Mouse (Mus musculus) heart, embryonic 13.5 days (tissue): ENCODE measurements at regions not wholly inside any gene's neighbourhood (a gene's known extent, or its start where the extent isn't known, plus 50 kb on each side); places are given as distances from the start of the nearest gene placed in this dataset.

Source experiments
- ATAC-seq: fragments of 200-750 bp; cut with Nextera tagmentation; 2 replicates; pipeline ENCODE4 v1.8.0; 2017; ENCODE audit warnings: moderate TSS enrichment; ENCODE audit not compliant: insufficient number of reproducible peaks, low FRiP score, low TSS enrichment; ENCODE audit errors: extremely low read depth
- H3K27ac ChIP-seq: fragments of 300-500 bp; sonication (generic); replicated peaks from 2 replicates; pipeline ENCODE4 v1.5.1; 2015; ENCODE audit warnings: moderate library complexity, mild to moderate bottlenecking, inconsistent platforms
- H3K27me3 ChIP-seq: fragments of 300-500 bp; sonication (generic); replicated peaks from 2 replicates; pipeline ENCODE4 v1.6.1; 2015; ENCODE audit warnings: mild to moderate bottlenecking, inconsistent platforms
- H3K36me3 ChIP-seq: fragments of 300-500 bp; sonication (generic); 2 replicates; pipeline ENCODE4 v1.6.1; 2015; ENCODE audit warnings: mild to moderate bottlenecking, inconsistent platforms
- H3K4me1 ChIP-seq: fragments of 300-500 bp; sonication (generic); 2 replicates; pipeline ENCODE4 v1.6.1; 2015; ENCODE audit warnings: inconsistent platforms
- H3K4me2 ChIP-seq: fragments of 300-500 bp; sonication (generic); 2 replicates; pipeline ENCODE4 v1.6.1; 2015; ENCODE audit warnings: inconsistent platforms, mild to moderate bottlenecking, moderate library complexity
- H3K4me3 ChIP-seq: fragments of 300-500 bp; sonication (generic); 2 replicates; pipeline ENCODE4 v1.5.1; 2015; ENCODE audit warnings: moderate library complexity, mild to moderate bottlenecking, inconsistent platforms
- H3K9ac ChIP-seq: fragments of 300-500 bp; sonication (generic); 2 replicates; pipeline ENCODE4 v1.6.1; 2015; ENCODE audit warnings: inconsistent platforms, mild to moderate bottlenecking, moderate library complexity
- H3K9me3 ChIP-seq: fragments of 300-500 bp; sonication (generic); 2 replicates; pipeline ENCODE4 v1.6.1; 2016; ENCODE audit warnings: inconsistent platforms
- WGBS: fragments of 180-500 bp; shearing (Covaris S2); methylation state at CpG from one replicate; pipeline ENCODE4 v1.1.7; 2015; ENCODE audit warnings: mixed read lengths; 5-methylcytosine and 5-hydroxymethylcytosine counted together

DNA sequence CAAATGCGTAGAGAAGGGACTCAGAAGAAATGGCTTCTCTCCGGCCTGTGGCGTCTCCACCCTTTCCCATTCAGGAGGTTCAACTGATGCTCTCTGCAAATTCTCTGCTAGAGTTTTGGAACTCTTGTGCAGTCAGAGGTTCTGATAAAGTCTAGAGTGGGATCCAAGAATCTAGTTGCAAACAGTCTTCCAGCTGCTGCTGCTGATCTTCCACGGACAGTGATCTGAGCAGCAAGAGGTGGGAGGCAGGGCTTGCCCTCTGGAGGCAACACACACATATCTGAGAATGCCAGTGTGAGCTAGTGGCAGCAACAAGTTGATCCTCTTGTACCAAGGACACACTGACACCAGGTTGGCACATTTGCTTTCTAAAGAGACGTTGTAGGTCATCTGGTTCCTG is 93.4 kb upstream of the Gas1 start:
- WGBS, result 71% methylated on average over 5 of the region's 5 CpGs
- H3K4me2 ChIP-seq, result no peak overlapping the region
- no peak for ATAC-seq

DNA sequence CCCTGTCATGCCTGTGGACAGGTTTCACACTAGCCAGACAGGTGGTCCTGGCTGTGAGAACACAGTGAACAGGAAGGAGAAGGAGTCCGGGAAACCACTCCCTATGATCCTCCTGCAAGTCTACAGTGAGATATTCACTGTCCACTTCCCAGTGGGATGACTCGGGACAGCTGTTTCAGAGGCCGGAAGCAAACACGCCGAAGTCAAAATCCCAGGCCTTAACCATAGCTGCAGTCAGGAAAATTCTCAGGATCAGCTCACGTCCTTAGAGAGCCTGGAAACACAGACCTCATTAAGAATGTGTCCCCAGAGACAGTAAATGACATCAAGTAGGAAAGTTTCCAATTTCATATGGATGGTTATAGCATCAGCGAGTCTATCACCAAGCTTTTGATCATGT is 96.2 kb upstream of the Gas1 start:
- Histone ChIP-seq H3K27ac (no peak overlapping the region), H3K36me3 (no peaks in the 10 kb centered on the region), H3K9ac (no peak overlapping the region), H3K4me1 (no peaks in the 10 kb centered on the region), H3K9me3 (peaks cover 14% of the 10 kb centered on the region; the same call in 1 of the 2 replicates), H3K4me2 (no peak overlapping the region), H3K27me3 (no peaks in the 10 kb centered on the region), H3K4me3 (no peak overlapping the region)
- WGBS, result 77% methylated on average over 7 of the region's 7 CpGs
- no peak for ATAC-seq

More for the DNA sequence above, 93.4 kb upstream of the Gas1 start:
- H3K9ac ChIP-seq, result no peak overlapping the region
- peaks cover 17% of the 10 kb centered on the region for H3K4me1 ChIP-seq
- H3K4me3 ChIP-seq, result no peak overlapping the region
- no peak overlapping the region for H3K27ac ChIP-seq
- peaks cover 14% of the 10 kb centered on the region; the same call in 1 of the 2 replicates for H3K9me3 ChIP-seq
- no peaks in the 10 kb centered on the region for H3K27me3 ChIP-seq
- H3K36me3 ChIP-seq, result no peaks in the 10 kb centered on the region

DNA sequence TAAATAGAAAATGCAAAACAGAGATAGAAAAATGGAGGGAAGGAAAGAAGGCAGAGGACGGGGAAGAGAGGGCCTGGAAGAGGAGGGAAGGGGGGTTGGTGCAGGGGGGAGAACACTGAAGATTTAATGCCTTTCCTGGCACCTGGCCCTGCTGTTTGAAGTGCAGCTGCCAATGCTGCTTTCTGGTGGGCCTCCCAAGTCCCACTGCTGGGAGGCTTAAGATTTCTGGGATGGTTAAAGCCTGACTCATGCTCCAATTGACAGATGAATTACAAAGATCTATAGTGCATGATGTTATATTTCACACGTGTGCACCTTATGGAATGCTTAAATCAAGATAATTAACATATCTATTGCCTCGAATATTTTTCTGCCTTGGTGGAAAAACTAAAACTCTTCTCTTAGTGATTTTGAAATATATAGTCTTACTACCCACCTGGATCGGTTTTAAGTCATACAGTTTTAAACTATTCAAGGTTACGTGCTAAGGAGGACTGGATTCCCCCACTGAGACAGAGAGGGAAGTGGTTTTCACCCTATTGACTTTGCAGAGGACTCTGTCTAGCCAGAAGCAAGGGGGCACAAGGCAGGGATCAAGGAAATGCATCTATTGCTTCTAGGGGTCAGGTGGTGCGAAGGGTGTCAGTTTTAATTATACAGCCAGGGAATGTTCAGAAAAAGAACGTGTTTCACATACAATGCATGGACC is 105.5 kb upstream of the Gas1 start:
- Histone ChIP-seq H3K9ac (no peak overlapping the region), H3K36me3 (no peaks in the 10 kb centered on the region), H3K4me1 (peaks cover 42% of the 10 kb centered on the region), H3K4me2 (no peak overlapping the region), H3K27ac (peak overlapping the region; percentile 50), H3K4me3 (no peak overlapping the region), H3K27me3 (no peaks in the 10 kb centered on the region), H3K9me3 (no peaks in the 10 kb centered on the region; the same call in 1 of the 2 replicates)
- 56% methylated on average over 7 of the region's 7 CpGs for WGBS
- no peak for ATAC-seq

DNA sequence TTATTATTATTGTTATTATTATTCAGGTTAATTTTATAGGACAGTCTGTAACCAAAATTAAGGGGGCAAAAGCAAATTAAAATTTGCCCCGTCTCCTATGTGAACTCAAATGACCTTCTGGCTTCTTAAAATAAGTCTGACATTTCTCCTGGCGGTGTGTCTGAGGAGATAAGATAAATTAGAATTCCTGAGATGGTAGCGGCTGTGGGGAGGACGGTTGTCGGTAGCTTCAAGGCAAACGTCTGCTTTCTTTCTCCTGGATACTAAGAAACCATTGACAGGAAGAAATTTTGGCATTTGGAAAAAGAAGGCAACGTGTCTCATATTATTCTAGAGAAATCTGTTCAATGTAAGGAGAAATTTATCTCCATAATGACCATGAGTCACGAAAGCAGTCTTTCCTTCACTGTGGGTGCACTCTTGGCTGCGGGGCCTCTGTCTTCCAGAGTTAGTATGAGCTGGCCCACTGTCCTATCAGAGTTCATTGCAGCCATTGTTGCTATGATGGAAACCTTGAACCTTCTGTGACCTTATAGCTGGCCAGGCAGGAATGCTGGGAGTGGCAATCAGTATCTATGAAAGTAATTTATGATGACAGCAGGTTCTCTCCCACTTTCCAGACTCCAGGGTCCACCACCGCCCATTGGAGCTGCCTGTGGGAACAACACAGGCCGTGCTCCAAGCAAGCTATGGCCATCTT is 109.5 kb upstream of the Gas1 start:
- WGBS, result 9% methylated on average over 11 of the region's 11 CpGs
- Histone ChIP-seq H3K27me3 (no peaks in the 10 kb centered on the region), H3K9me3 (no peaks in the 10 kb centered on the region), H3K27ac (peak overlapping the region; percentile 79), H3K36me3 (no peaks in the 10 kb centered on the region), H3K4me3 (no peak overlapping the region), H3K4me2 (peak overlapping the region; percentile 16; the same call in 1 of the 2 replicates), H3K4me1 (peaks cover 49% of the 10 kb centered on the region), H3K9ac (no peak overlapping the region)
- no peak for ATAC-seq

DNA sequence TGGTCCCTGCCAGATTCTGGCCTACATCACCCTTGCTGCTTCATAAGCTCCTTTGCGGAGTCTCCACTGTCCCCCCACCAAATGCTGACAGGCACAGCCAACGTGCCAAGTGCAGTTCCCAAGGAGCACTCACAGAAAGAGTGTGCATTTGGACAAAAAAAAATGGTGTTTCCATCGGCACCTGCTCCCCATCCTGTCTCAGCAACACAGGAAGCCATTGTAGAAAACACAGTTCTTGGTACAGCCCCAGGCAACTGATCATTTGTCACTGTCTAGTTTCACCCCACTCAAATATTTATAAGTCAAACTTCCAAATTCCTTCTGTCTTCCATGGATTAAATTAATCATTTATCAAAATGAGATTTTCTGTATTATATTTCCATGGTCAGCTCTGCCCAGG is 112.5 kb upstream of the Gas1 start:
- ATAC-seq, result no peak
- Histone ChIP-seq H3K4me3 (no peak overlapping the region), H3K9ac (no peak overlapping the region), H3K27me3 (no peaks in the 10 kb centered on the region), H3K4me1 (peaks cover 33% of the 10 kb centered on the region), H3K9me3 (no peaks in the 10 kb centered on the region), H3K36me3 (no peaks in the 10 kb centered on the region), H3K27ac (no peak overlapping the region), H3K4me2 (no peak overlapping the region)
- 68% methylated on average over 3 of the region's 3 CpGs for WGBS

DNA sequence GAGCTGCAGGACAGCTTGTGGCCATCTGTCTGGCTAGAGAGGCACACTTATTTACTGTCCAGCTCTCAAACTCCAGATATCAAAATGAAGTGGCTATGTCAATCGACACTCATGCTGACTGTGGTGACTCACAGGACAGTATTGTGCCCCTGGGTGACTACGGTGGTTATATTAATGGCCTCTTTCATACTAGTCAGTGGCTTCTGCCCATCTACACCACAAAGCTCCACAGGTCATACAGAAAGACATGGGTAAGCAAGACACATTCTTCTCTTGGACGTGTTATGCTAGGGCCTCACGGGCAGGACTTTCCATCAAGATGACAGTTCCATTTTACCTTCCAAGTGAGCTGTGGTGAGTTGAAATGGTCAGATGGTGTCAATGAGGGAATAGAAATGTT is 113.7 kb upstream of the Gas1 start:
- Histone ChIP-seq H3K27ac (no peak overlapping the region), H3K4me2 (no peak overlapping the region)

DNA sequence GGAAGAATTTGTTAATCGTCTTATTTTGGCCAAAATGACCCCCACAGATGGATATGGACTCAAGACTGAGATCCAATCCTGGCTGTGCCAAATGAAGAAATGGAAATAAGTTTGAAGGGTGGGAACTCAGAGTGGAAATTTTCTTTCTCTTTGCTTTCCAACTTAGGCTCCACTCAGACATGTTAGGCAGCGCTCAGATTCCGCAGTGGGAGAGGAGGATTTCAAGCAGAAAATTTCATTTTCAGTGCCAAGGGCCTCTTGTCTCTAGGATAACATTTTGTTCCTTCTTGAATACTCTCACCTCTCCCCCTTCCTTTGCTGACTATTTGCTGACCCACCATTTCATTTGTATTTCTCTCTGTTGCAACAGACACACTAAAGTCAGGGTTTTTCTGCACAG is 114.2 kb upstream of the Gas1 start:
- Histone ChIP-seq H3K4me3 (no peak overlapping the region), H3K4me1 (peaks cover 32% of the 10 kb centered on the region), H3K36me3 (no peaks in the 10 kb centered on the region), H3K9ac (no peak overlapping the region), H3K9me3 (no peaks in the 10 kb centered on the region), H3K4me2 (no peak overlapping the region), H3K27ac (no peak overlapping the region), H3K27me3 (no peaks in the 10 kb centered on the region)
- 65% methylated on average over 3 of the region's 3 CpGs for WGBS
- ATAC-seq, result no peak

More for the DNA sequence above, 113.7 kb upstream of the Gas1 start:
- Histone ChIP-seq H3K9me3 (no peaks in the 10 kb centered on the region), H3K4me1 (peaks cover 32% of the 10 kb centered on the region), H3K4me3 (no peak overlapping the region), H3K27me3 (no peaks in the 10 kb centered on the region), H3K9ac (no peak overlapping the region), H3K36me3 (no peaks in the 10 kb centered on the region)
- 57% methylated on average over 4 of the region's 4 CpGs for WGBS
- ATAC-seq, result no peak

DNA sequence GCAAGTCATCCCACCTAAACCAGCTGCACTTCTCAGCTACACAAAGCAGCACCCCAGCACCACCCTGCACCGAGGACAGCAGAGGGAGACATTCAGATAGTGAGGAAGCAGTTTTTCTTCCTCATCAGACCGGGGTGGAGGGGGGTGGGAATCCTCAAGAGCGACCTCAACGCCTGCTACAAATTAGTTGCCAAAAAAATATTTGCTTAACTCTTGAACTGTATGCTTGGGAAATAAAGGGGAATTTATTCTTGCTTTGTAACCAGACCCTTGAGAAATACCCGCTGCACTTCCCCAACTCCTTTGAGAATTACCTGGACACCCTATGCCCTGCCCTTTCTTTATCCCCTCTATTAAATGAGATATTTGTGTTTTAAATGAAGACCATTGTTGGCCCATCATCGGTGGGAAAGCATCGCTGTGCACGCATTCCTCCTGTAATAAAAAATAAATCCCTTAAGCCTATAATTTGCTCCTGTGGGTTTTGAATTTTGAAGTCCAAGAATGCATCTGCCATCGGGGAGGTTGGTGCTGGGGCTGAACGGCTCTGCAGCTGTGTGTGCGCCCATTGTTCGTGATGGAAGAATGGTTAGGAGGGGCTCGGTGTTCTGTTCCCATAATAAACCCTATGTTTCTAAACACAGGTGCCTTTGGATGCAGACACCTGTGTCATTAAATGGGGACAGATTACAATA is 119.2 kb upstream of the Gas1 start:
- Histone ChIP-seq H3K9me3 (no peaks in the 10 kb centered on the region), H3K27ac (no peak overlapping the region), H3K27me3 (no peaks in the 10 kb centered on the region), H3K36me3 (no peaks in the 10 kb centered on the region), H3K4me3 (no peak overlapping the region), H3K9ac (peak overlapping the region; percentile 21; the same call in 1 of the 2 replicates), H3K4me1 (peaks cover 24% of the 10 kb centered on the region), H3K4me2 (no peak overlapping the region)
- ATAC-seq, result no peak
- 63% methylated on average over 13 of the region's 13 CpGs for WGBS

DNA sequence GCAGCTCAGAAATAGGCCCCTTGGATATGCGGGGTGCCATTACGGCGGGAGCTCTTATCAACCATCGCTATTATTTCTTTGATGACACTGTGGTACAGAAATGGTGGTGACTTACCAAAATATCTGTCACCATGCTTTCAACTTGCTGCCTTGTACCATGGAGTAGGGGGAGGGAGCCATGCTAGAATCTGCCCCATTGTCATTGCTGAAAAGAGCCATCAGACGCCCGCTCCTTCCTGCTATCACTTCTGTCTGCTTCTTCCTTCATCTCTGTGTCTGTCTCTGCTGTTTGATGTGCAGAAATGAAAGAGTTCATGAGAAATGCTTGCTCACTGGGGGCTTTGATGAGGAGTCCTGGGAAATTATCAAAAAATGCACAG is 119.7 kb upstream of the Gas1 start:
- Histone ChIP-seq H3K36me3 (no peaks in the 10 kb centered on the region), H3K9me3 (no peaks in the 10 kb centered on the region), H3K27me3 (no peaks in the 10 kb centered on the region), H3K4me3 (no peak overlapping the region), H3K4me1 (peaks cover 24% of the 10 kb centered on the region), H3K9ac (no peak overlapping the region), H3K4me2 (no peak overlapping the region), H3K27ac (no peak overlapping the region)
- no peak for ATAC-seq
- 86% methylated on average over 6 of the region's 6 CpGs for WGBS

DNA sequence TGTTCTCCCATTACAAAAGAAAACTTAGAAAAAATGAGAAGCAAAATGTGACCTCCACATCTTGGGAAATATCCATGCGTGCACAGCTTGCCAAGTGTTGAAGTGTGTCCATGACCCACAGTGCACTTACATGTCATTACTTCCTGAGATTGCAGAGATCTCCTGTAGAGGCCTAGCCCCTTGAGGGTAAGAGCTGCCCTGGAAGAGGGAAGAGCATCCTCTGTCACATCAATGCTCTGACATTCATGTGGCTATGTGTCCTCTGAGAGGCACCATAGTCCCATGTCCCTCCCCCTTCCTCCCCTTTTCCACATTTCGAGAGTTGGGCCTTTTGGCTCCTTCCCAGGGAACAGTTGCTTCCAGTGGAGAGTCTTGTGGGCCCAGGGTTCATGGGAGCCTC is 121.4 kb upstream of the Gas1 start:
- ATAC-seq, result no peak
- no peak overlapping the region for H3K4me2 ChIP-seq
- peaks cover 24% of the 10 kb centered on the region for H3K4me1 ChIP-seq
- H3K27me3 ChIP-seq, result no peaks in the 10 kb centered on the region
- no peak overlapping the region for H3K4me3 ChIP-seq
- H3K9me3 ChIP-seq, result no peaks in the 10 kb centered on the region
- WGBS, result 42% methylated on average over 2 of the region's 2 CpGs
- no peak overlapping the region for H3K9ac ChIP-seq
- H3K36me3 ChIP-seq, result no peaks in the 10 kb centered on the region
- 0 out of 2 replicates have a peak overlapping the region, but pooled peaks have one; percentile 2 for H3K27ac ChIP-seq

DNA sequence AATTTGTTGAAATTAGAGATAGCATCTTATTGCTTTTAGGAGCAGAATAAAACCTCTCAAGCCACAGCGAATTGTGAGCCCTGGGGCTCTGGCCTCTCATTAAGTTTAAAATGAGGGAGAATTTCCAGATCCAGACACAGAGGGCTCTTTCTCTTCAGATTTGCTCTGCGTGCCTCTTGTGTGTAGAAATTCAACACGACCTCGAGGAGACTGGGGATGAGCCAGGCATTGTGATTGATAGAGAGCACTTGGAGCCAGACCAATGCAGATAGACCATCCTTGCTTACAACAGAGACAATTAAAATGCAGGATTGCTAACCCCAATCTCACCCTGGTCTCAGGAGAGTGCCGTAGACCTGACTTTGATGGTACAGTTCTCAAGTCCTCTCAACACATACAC is 121.9 kb upstream of the Gas1 start:
- H3K27me3 ChIP-seq, result no peaks in the 10 kb centered on the region
- no peaks in the 10 kb centered on the region for H3K36me3 ChIP-seq
- no peak overlapping the region for H3K4me2 ChIP-seq
- no peak for ATAC-seq
- H3K27ac ChIP-seq, result peak overlapping the region; percentile 2; the same call in 1 of the 2 replicates
- peaks cover 29% of the 10 kb centered on the region for H3K4me1 ChIP-seq
- H3K9ac ChIP-seq, result no peak overlapping the region
- 57% methylated on average over 5 of the region's 5 CpGs for WGBS
- H3K4me3 ChIP-seq, result no peak overlapping the region
- H3K9me3 ChIP-seq, result no peaks in the 10 kb centered on the region
